Mouse (Mus musculus): ENCODE measurements around the gene Mdn1. TPM values are rescaled to one million over a fixed set of nuclear protein-coding genes. Genes with fewer than 3 reads are reported as not detected.

Mdn1 gene
- total and polyA plus RNA-seq, 2 experiments, result 2.9 to 7.8 TPM

DNA sequence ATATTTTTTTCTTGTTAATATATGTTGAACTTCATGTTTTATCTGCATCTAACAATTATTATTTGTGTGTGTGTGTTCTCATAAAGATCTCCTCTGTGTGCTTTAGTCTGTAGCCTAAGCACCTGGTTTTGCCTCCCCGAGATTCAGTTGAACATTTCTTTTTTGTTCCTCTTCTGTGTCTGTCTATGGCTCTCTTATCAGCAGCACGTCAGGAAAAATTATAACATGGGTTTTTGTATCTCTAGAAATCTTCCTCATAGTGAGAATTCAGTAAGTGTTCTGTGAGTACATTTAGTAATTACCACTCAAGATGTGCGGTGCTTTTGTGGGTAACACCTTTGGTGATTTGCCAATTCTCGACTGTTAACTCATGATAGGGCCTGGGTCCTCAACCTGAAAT lies 8.9 kb downstream of the Mdn1 start:
- Histone ChIP-seq H3K79me2 (ENCODE audit: control insufficient read depth, insufficient read depth, low read length) (no peaks in the 10 kb centered on the region), H3K27me3 (ENCODE audit: control insufficient read depth, insufficient read depth, low read length) (no peaks in the 10 kb centered on the region), H3K36me3 (ENCODE audit: control insufficient read depth, insufficient read depth, low read length) (peaks cover 49% of the 10 kb centered on the region), H3K4me1 (ENCODE audit: control insufficient read depth, insufficient read depth, low read length) (no peaks in the 10 kb centered on the region), H3K27ac (replicated peaks; ENCODE audit: insufficient read depth, low read depth, low read length) (no peak overlapping the region), H3K9ac (ENCODE audit: low read depth, low read length) (no peak overlapping the region), H3K4me3 (ENCODE audit: insufficient read depth, low read depth, low read length) (no peak overlapping the region)
- WGBS, result 87% methylated on average over 4 of the region's 4 CpGs
- no peak for DNase-seq (ENCODE audit: extremely low read depth, low read depth, low spot score)
- TF ChIP-seq POLR2A (IDR thresholded peaks at IDR 0.05; ENCODE audit: extremely low read depth, insufficient read depth, low read length) (no peak), CTCF (IDR thresholded peaks at IDR 0.05; ENCODE audit: low read depth, low read length) (no peak)

- Histone ChIP-seq H3K36me3 (ENCODE audit: control insufficient read depth, insufficient read depth, low read length) (peaks cover 58% of the 10 kb centered on the region), H3K4me1 (ENCODE audit: control insufficient read depth, insufficient read depth, low read length) (no peaks in the 10 kb centered on the region), H3K9ac (ENCODE audit: low read depth, low read length) (no peak overlapping the region), H3K79me2 (ENCODE audit: control insufficient read depth, insufficient read depth, low read length) (no peaks in the 10 kb centered on the region), H3K27ac (replicated peaks; ENCODE audit: insufficient read depth, low read depth, low read length) (no peak overlapping the region), H3K4me3 (ENCODE audit: insufficient read depth, low read depth, low read length) (no peak overlapping the region), H3K27me3 (ENCODE audit: control insufficient read depth, insufficient read depth, low read length) (no peaks in the 10 kb centered on the region)
- TF ChIP-seq POLR2A (IDR thresholded peaks at IDR 0.05; ENCODE audit: extremely low read depth, insufficient read depth, low read length) (no peak), CTCF (IDR thresholded peaks at IDR 0.05; ENCODE audit: low read depth, low read length) (peak; percentile 39; the same call in 1 of the 2 replicates)
- 87% methylated on average over 1 of the region's 1 CpGs for WGBS
- peak; percentile 8 for DNase-seq (ENCODE audit: extremely low read depth, low read depth, low spot score)
Observed at GRCm38 (mm10) chr4:32668291-32668690, 11.4 kb downstream of the Mdn1 start.

GRCm38 (mm10) chr4:32669825-32670224 lies 12.9 kb downstream of the Mdn1 start:
- Histone ChIP-seq H3K4me1 (ENCODE audit: control insufficient read depth, insufficient read depth, low read length) (no peaks in the 10 kb centered on the region), H3K27ac (replicated peaks; ENCODE audit: insufficient read depth, low read depth, low read length) (no peak overlapping the region), H3K27me3 (ENCODE audit: control insufficient read depth, insufficient read depth, low read length) (no peaks in the 10 kb centered on the region), H3K9ac (ENCODE audit: low read depth, low read length) (no peak overlapping the region), H3K79me2 (ENCODE audit: control insufficient read depth, insufficient read depth, low read length) (no peaks in the 10 kb centered on the region), H3K36me3 (ENCODE audit: control insufficient read depth, insufficient read depth, low read length) (peaks cover 57% of the 10 kb centered on the region), H3K4me3 (ENCODE audit: insufficient read depth, low read depth, low read length) (no peak overlapping the region)
- TF ChIP-seq CTCF (IDR thresholded peaks at IDR 0.05; ENCODE audit: low read depth, low read length) (no peak), POLR2A (IDR thresholded peaks at IDR 0.05; ENCODE audit: extremely low read depth, insufficient read depth, low read length) (no peak)
- WGBS, result 84% methylated on average over 2 of the region's 2 CpGs
- DNase-seq (ENCODE audit: extremely low read depth, low read depth, low spot score), result no peak

GRCm38 (mm10) chr4:32674025-32674424 lies 17.1 kb downstream of the Mdn1 start:
- Histone ChIP-seq H3K4me1 (ENCODE audit: control insufficient read depth, insufficient read depth, low read length) (no peaks in the 10 kb centered on the region), H3K36me3 (ENCODE audit: control insufficient read depth, insufficient read depth, low read length) (peaks cover 64% of the 10 kb centered on the region)

GRCm38 (mm10) chr4:32677471-32677870 lies 20.6 kb downstream of the Mdn1 start:
- Histone ChIP-seq H3K4me1 (ENCODE audit: control insufficient read depth, insufficient read depth, low read length) (no peaks in the 10 kb centered on the region), H3K9ac (ENCODE audit: low read depth, low read length) (no peak overlapping the region), H3K27ac (replicated peaks; ENCODE audit: insufficient read depth, low read depth, low read length) (no peak overlapping the region), H3K4me3 (ENCODE audit: insufficient read depth, low read depth, low read length) (no peak overlapping the region), H3K36me3 (ENCODE audit: control insufficient read depth, insufficient read depth, low read length) (peaks cover 57% of the 10 kb centered on the region), H3K79me2 (ENCODE audit: control insufficient read depth, insufficient read depth, low read length) (no peaks in the 10 kb centered on the region), H3K27me3 (ENCODE audit: control insufficient read depth, insufficient read depth, low read length) (no peaks in the 10 kb centered on the region)
- TF ChIP-seq CTCF (IDR thresholded peaks at IDR 0.05; ENCODE audit: low read depth, low read length) (no peak), POLR2A (IDR thresholded peaks at IDR 0.05; ENCODE audit: extremely low read depth, insufficient read depth, low read length) (no peak)
- no peak for DNase-seq (ENCODE audit: extremely low read depth, low read depth, low spot score)
- 93% methylated on average over 3 of the region's 3 CpGs for WGBS

More at GRCm38 (mm10) chr4:32674025-32674424, 17.1 kb downstream of the Mdn1 start:
- DNase-seq (ENCODE audit: extremely low read depth, low read depth, low spot score), result no peak
- TF ChIP-seq POLR2A (IDR thresholded peaks at IDR 0.05; ENCODE audit: extremely low read depth, insufficient read depth, low read length) (no peak), CTCF (IDR thresholded peaks at IDR 0.05; ENCODE audit: low read depth, low read length) (no peak)
- 84% methylated on average over 2 of the region's 2 CpGs for WGBS
- H3K9ac ChIP-seq (ENCODE audit: low read depth, low read length), result no peak overlapping the region
- H3K27ac ChIP-seq (replicated peaks; ENCODE audit: insufficient read depth, low read depth, low read length), result no peak overlapping the region
- H3K79me2 ChIP-seq (ENCODE audit: control insufficient read depth, insufficient read depth, low read length), result no peaks in the 10 kb centered on the region
- H3K27me3 ChIP-seq (ENCODE audit: control insufficient read depth, insufficient read depth, low read length), result no peaks in the 10 kb centered on the region
- H3K4me3 ChIP-seq (ENCODE audit: insufficient read depth, low read depth, low read length), result no peak overlapping the region

GRCm38 (mm10) chr4:32680843-32681242 lies 23.9 kb downstream of the Mdn1 start:
- H3K4me1 ChIP-seq (ENCODE audit: control insufficient read depth, insufficient read depth, low read length), result no peaks in the 10 kb centered on the region
- no peak overlapping the region for H3K27ac ChIP-seq (replicated peaks; ENCODE audit: insufficient read depth, low read depth, low read length)
- WGBS, result 89% methylated on average over 3 of the region's 3 CpGs
- no peak overlapping the region for H3K4me3 ChIP-seq (ENCODE audit: insufficient read depth, low read depth, low read length)
- no peak for DNase-seq (ENCODE audit: extremely low read depth, low read depth, low spot score)
- H3K36me3 ChIP-seq (ENCODE audit: control insufficient read depth, insufficient read depth, low read length), result peaks cover 49% of the 10 kb centered on the region
- TF ChIP-seq CTCF (IDR thresholded peaks at IDR 0.05; ENCODE audit: low read depth, low read length) (no peak), POLR2A (IDR thresholded peaks at IDR 0.05; ENCODE audit: extremely low read depth, insufficient read depth, low read length) (no peak)
- no peak overlapping the region for H3K9ac ChIP-seq (ENCODE audit: low read depth, low read length)
- no peaks in the 10 kb centered on the region for H3K27me3 ChIP-seq (ENCODE audit: control insufficient read depth, insufficient read depth, low read length)
- no peaks in the 10 kb centered on the region for H3K79me2 ChIP-seq (ENCODE audit: control insufficient read depth, insufficient read depth, low read length)
